Mouse (Mus musculus): ENCODE measurements around the gene Miga1. TPM values are rescaled to one million over a fixed set of nuclear protein-coding genes. Genes with fewer than 3 reads are reported as not detected.

Miga1 gene
- polyA plus RNA-seq, 1 experiment from 2014 or later, result 27.9 TPM

DNA sequence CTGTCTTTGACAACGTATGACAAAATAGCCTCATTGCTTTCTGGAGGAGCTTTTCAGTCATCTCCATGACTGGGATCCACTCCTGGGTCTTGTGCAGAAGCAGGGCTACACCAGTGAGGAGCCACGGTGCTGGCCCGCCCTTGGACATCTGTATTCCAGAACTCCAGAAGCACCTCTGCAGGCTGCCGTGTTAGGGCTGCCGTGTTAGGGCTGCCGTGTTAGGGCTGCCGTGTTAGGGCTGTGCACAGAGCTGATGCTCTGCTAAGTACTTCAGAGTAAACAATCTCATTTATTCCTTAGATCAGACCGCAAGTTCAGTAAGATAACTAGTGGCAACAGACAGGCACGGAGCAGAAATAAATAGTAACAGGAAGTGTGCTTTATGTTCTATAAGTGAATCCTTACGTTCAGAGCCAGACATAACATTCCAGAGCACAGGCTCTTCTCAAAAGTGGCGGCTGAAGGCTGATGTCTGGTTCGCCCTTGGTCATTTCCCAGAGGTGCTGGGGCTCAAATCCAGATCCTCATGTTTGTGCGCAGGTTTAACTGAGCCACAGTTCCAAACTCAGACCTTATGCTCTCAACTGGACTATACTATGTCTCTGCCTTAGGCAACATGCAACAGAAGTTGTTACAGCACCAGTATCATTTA lies 46.6 kb downstream of the Miga1 start:
- Histone ChIP-seq H3K9me3 (no peaks in the 10 kb centered on the region), H3K27me3 (no peaks in the 10 kb centered on the region), H3K36me3 (replicated peaks) (peaks cover 56% of the 10 kb centered on the region), H3K4me1 (no peaks in the 10 kb centered on the region), H3K4me2 (no peak overlapping the region), H3K9ac (no peak overlapping the region), H3K27ac (no peak overlapping the region), H3K4me3 (replicated peaks) (no peak overlapping the region)
- ATAC-seq (ENCODE audit: low FRiP score), result no peak
- 91% methylated on average over 13 of the region's 13 CpGs for WGBS

DNA sequence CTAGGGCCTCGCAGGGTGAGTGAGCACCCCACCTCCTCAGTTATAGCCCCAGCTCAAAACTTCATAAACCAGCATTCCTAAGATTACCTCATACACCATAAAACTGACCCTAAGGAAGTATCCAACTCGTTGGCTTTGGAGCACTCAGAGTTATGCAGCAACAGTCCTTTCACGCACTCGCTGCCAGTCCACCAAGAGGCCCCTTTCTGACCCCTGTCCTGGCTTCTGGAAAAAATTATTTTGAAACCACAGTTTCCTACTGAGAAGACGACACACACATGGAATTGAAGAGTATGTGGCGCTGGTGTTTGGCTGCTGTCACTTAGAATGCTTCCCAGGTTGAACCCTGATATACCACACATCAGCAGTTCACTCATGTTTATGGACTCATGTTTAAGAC lies 48.3 kb downstream of the Miga1 start:
- WGBS, result 85% methylated on average over 6 of the region's 6 CpGs
- Histone ChIP-seq H3K4me3 (replicated peaks) (no peak overlapping the region), H3K9ac (no peak overlapping the region), H3K36me3 (replicated peaks) (peaks cover 66% of the 10 kb centered on the region), H3K27ac (no peak overlapping the region), H3K9me3 (no peaks in the 10 kb centered on the region), H3K27me3 (no peaks in the 10 kb centered on the region), H3K4me2 (no peak overlapping the region), H3K4me1 (no peaks in the 10 kb centered on the region)
- ATAC-seq (ENCODE audit: low FRiP score), result no peak

GRCm38 (mm10) chr3:152290175-152290798 lies 49.9 kb downstream of the Miga1 start:
- ATAC-seq (ENCODE audit: low FRiP score), result no peak
- H3K4me2 ChIP-seq, result no peak overlapping the region
- H3K4me1 ChIP-seq, result no peaks in the 10 kb centered on the region
- peaks cover 62% of the 10 kb centered on the region for H3K36me3 ChIP-seq (replicated peaks)
- H3K9ac ChIP-seq, result no peak overlapping the region
- H3K27ac ChIP-seq, result no peak overlapping the region
- no peaks in the 10 kb centered on the region for H3K27me3 ChIP-seq
- WGBS, result 85% methylated on average over 17 of the region's 17 CpGs
- no peak overlapping the region for H3K4me3 ChIP-seq (replicated peaks)
- no peaks in the 10 kb centered on the region for H3K9me3 ChIP-seq

DNA sequence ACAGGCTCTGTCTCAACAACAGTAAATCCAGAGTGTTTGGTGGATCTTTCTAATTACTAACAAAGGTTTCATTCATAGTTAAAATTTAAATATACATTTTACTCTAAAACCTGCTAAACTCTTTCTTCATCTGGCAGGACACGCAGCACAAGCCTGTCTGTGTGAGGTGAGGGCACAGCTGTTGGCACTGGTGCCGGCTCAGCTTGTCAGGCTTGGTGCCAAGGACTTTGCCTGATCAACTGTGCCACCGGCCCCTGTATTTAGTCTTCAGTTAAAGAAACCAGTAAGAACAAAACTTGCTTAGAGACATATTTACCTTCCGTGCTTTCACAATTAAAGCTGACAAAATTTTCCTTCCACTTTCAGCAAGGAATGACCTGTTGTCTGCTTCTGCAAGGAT lies 51.5 kb downstream of the Miga1 start:
- 92% methylated on average over 4 of the region's 4 CpGs for WGBS
- Histone ChIP-seq H3K36me3 (replicated peaks) (peaks cover 66% of the 10 kb centered on the region), H3K27ac (no peak overlapping the region), H3K9ac (no peak overlapping the region), H3K4me2 (no peak overlapping the region), H3K4me3 (replicated peaks) (no peak overlapping the region), H3K9me3 (no peaks in the 10 kb centered on the region), H3K27me3 (no peaks in the 10 kb centered on the region), H3K4me1 (no peaks in the 10 kb centered on the region)
- ATAC-seq (ENCODE audit: low FRiP score), result no peak

- Histone ChIP-seq H3K9ac (no peak overlapping the region), H3K27me3 (no peaks in the 10 kb centered on the region), H3K4me3 (replicated peaks) (no peak overlapping the region), H3K9me3 (no peaks in the 10 kb centered on the region), H3K36me3 (replicated peaks) (peaks cover 68% of the 10 kb centered on the region), H3K4me1 (no peaks in the 10 kb centered on the region), H3K4me2 (no peak overlapping the region), H3K27ac (no peak overlapping the region)
- WGBS, result 95% methylated on average over 5 of the region's 5 CpGs
- no peak for ATAC-seq (ENCODE audit: low FRiP score)
Observed at GRCm38 (mm10) chr3:152288276-152288675, 51.9 kb downstream of the Miga1 start.

- WGBS, result 89% methylated on average over 9 of the region's 9 CpGs
- peaks cover 71% of the 10 kb centered on the region for H3K36me3 ChIP-seq (replicated peaks)
- no peak for ATAC-seq (ENCODE audit: low FRiP score)
Observed at GRCm38 (mm10) chr3:152287810-152288209, 52.4 kb downstream of the Miga1 start.

DNA sequence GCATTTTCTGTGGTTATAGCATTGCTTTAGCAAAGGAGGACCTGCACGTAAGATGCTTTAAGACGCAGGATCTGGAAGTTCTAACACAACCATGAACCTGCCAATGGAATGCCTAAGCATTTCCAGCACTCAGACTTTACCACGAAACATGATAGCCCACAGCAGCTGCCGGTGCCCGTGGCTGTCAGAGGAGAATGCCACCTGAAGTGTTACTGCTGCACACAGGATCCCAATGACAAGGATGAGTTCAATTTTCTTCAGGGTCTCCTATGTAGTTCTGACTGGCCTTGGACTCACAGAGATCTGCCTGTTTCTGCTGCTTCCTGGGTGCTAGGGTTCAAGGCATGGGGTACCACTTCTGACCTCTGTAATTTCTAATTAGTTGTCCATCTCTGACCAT lies 55.4 kb downstream of the Miga1 start:
- 96% methylated on average over 5 of the region's 5 CpGs for WGBS
- H3K9me3 ChIP-seq, result no peaks in the 10 kb centered on the region
- H3K36me3 ChIP-seq (replicated peaks), result peaks cover 65% of the 10 kb centered on the region
- no peak overlapping the region for H3K27ac ChIP-seq
- no peaks in the 10 kb centered on the region for H3K27me3 ChIP-seq
- H3K4me2 ChIP-seq, result no peak overlapping the region
- H3K9ac ChIP-seq, result no peak overlapping the region
- H3K4me3 ChIP-seq (replicated peaks), result no peak overlapping the region
- ATAC-seq (ENCODE audit: low FRiP score), result no peak
- no peaks in the 10 kb centered on the region for H3K4me1 ChIP-seq

More at GRCm38 (mm10) chr3:152287810-152288209, 52.4 kb downstream of the Miga1 start:
- Histone ChIP-seq H3K4me2 (no peak overlapping the region), H3K4me1 (no peaks in the 10 kb centered on the region), H3K27me3 (no peaks in the 10 kb centered on the region), H3K9ac (no peak overlapping the region), H3K4me3 (replicated peaks) (no peak overlapping the region), H3K9me3 (no peaks in the 10 kb centered on the region), H3K27ac (no peak overlapping the region)

- no peak for ATAC-seq (ENCODE audit: low FRiP score)
- no peaks in the 10 kb centered on the region for H3K9me3 ChIP-seq
- H3K9ac ChIP-seq, result no peak overlapping the region
- no peaks in the 10 kb centered on the region for H3K4me1 ChIP-seq
- WGBS, result 94% methylated on average over 1 of the region's 1 CpGs
- H3K27me3 ChIP-seq, result no peaks in the 10 kb centered on the region
- H3K4me3 ChIP-seq (replicated peaks), result no peak overlapping the region
- H3K27ac ChIP-seq, result no peak overlapping the region
- H3K36me3 ChIP-seq (replicated peaks), result peaks cover 64% of the 10 kb centered on the region
- no peak overlapping the region for H3K4me2 ChIP-seq
Observed at GRCm38 (mm10) chr3:152284306-152284705, 55.9 kb downstream of the Miga1 start.

- H3K9me3 ChIP-seq, result no peaks in the 10 kb centered on the region
- H3K27me3 ChIP-seq, result no peaks in the 10 kb centered on the region
- no peak for ATAC-seq (ENCODE audit: low FRiP score)
- H3K36me3 ChIP-seq (replicated peaks), result peaks cover 45% of the 10 kb centered on the region
- no peak overlapping the region for H3K4me2 ChIP-seq
- H3K4me3 ChIP-seq (replicated peaks), result no peak overlapping the region
- no peak overlapping the region for H3K27ac ChIP-seq
- no peaks in the 10 kb centered on the region for H3K4me1 ChIP-seq
- H3K9ac ChIP-seq, result no peak overlapping the region
- WGBS, result 36% methylated on average over 3 of the region's 3 CpGs
Observed at GRCm38 (mm10) chr3:152282126-152282525, 58.1 kb downstream of the Miga1 start.

GRCm38 (mm10) chr3:152278431-152278830 lies 61.8 kb downstream of the Miga1 start:
- ATAC-seq (ENCODE audit: low FRiP score), result no peak
- 74% methylated on average over 2 of the region's 2 CpGs for WGBS

DNA sequence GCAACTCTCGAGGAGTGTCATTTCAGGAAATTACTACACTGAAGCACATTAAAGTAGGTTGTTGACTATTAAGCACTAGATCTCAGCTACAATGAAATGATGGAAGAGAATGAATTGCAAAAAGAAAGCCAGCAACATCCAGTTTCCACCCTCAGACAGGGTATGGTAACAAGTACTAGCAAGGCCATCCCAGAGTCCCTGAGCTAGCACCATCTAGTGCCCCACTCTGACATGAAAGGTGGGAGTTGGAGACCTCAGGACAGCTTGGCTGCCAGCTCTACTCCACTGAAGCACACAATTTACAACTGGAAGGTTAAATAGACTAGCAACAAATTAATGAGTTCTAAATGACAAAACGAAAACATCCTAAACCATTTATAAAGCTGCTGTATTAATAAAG lies 62.3 kb downstream of the Miga1 start:
- 88% methylated on average over 2 of the region's 2 CpGs for WGBS
- Histone ChIP-seq H3K4me1 (no peaks in the 10 kb centered on the region; the same call in 1 of the 2 replicates), H3K27ac (no peak overlapping the region), H3K4me3 (replicated peaks) (no peak overlapping the region), H3K27me3 (no peaks in the 10 kb centered on the region), H3K36me3 (replicated peaks) (peaks cover 25% of the 10 kb centered on the region), H3K9ac (no peak overlapping the region), H3K9me3 (no peaks in the 10 kb centered on the region), H3K4me2 (no peak overlapping the region)
- ATAC-seq (ENCODE audit: low FRiP score), result no peak

More at GRCm38 (mm10) chr3:152278431-152278830, 61.8 kb downstream of the Miga1 start:
- H3K36me3 ChIP-seq (replicated peaks), result peaks cover 28% of the 10 kb centered on the region
- H3K9me3 ChIP-seq, result no peaks in the 10 kb centered on the region
- no peak overlapping the region for H3K27ac ChIP-seq
- H3K4me2 ChIP-seq, result no peak overlapping the region
- no peak overlapping the region for H3K4me3 ChIP-seq (replicated peaks)
- no peak overlapping the region for H3K9ac ChIP-seq
- H3K27me3 ChIP-seq, result no peaks in the 10 kb centered on the region
- H3K4me1 ChIP-seq, result no peaks in the 10 kb centered on the region; the same call in 1 of the 2 replicates

DNA sequence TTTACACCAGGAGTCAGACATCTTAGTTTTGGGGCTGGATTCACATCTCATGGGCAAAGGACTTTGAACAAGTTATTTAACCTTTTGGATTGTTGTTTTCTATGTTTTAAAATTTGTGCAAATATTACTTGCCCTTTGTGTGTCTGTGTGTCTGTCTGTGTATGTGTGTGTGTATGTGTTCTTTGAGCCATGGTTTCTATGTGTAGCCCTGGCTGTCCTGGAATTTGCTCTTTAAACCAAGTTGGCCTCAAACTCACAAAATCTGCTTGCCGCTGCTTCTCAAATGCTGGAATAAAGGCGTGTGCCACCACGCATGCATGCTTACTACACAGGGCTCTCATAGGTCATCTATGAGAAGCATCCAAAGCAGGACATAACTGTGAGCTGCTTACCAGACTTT lies 63.3 kb downstream of the Miga1 start:
- no peak overlapping the region for H3K4me3 ChIP-seq (replicated peaks)
- H3K27ac ChIP-seq, result no peak overlapping the region
- no peak overlapping the region for H3K9ac ChIP-seq
- no peaks in the 10 kb centered on the region for H3K9me3 ChIP-seq
- H3K4me2 ChIP-seq, result no peak overlapping the region
- peaks cover 16% of the 10 kb centered on the region for H3K36me3 ChIP-seq (replicated peaks)
- no peak for ATAC-seq (ENCODE audit: low FRiP score)
- H3K4me1 ChIP-seq, result no peaks in the 10 kb centered on the region; the same call in 1 of the 2 replicates
- no peaks in the 10 kb centered on the region for H3K27me3 ChIP-seq
- WGBS, result 91% methylated on average over 3 of the region's 3 CpGs

- Histone ChIP-seq H3K4me1 (no peaks in the 10 kb centered on the region; the same call in 1 of the 2 replicates), H3K27me3 (no peaks in the 10 kb centered on the region), H3K27ac (no peak overlapping the region), H3K4me3 (replicated peaks) (no peak overlapping the region), H3K9ac (no peak overlapping the region), H3K9me3 (no peaks in the 10 kb centered on the region), H3K4me2 (no peak overlapping the region), H3K36me3 (replicated peaks) (peaks cover 15% of the 10 kb centered on the region)
- no peak for ATAC-seq (ENCODE audit: low FRiP score)
- 75% methylated on average over 8 of the region's 8 CpGs for WGBS
Observed at GRCm38 (mm10) chr3:152275008-152275407, 65.2 kb downstream of the Miga1 start.

Data from forebrain, embryonic 12.5 days (tissue).